24 mouse cellular contexts compared by ENCODE assay signal in genomic region chr16:10319914-10320569, GRCm38 (mm10). TPM values are rescaled to one million over a fixed set of nuclear protein-coding genes. Genes with fewer than 3 reads are reported as not detected.
DNase-seq lines count a peak whose midpoint lies in the region; ATAC-seq and TF ChIP-seq lines count a peak whose summit lies in the region.
"Had no signal": no experiment of that assay in that cellular context is flagged by ENCODE, and none has a peak within 500 bp of the region (broad histone marks: within the 10 kb centered on the region; RNA-seq: fewer than 3 reads in every experiment).

No protein-coding gene starts in this region.

- no peaks in the 10 kb centered on the region for H3K36me3 ChIP-seq in intestine, embryonic 14.5 days (ENCODE audit: control insufficient read depth, insufficient read depth, low read length)
- no peaks in the 10 kb centered on the region for H3K36me3 ChIP-seq in kidney, embryonic 15.5 days
- no peaks in the 10 kb centered on the region for H3K36me3 ChIP-seq in myocyte (ENCODE audit: control insufficient read depth, insufficient read depth)
- H3K36me3 ChIP-seq in midbrain, postnatal 0 days (ENCODE audit: insufficient read depth, low read length): no peaks in the 10 kb centered on the region
- H3K36me3 ChIP-seq: embryonic facial prominence, embryonic 10.5 days; forebrain, embryonic 12.5 days; heart, embryonic 15.5 days; hindbrain, embryonic 10.5 days; midbrain, embryonic 13.5 days had no signal

- H3K4me2 ChIP-seq in intestine, embryonic 14.5 days (ENCODE audit: low read length): no peak overlapping the region
- no peak overlapping the region for H3K4me2 ChIP-seq in kidney, embryonic 15.5 days
- H3K4me2 ChIP-seq in myocyte (ENCODE audit: low read depth): peak overlapping the region; percentile 4
- H3K4me2 ChIP-seq in midbrain, postnatal 0 days (ENCODE audit: low read depth, low read length, poor library complexity, severe bottlenecking): no peak overlapping the region
- H3K4me2 ChIP-seq: forebrain, embryonic 12.5 days; heart, embryonic 15.5 days; liver, embryonic 11.5 days; midbrain, embryonic 13.5 days had no signal

- H3K79me2 ChIP-seq in myocyte (ENCODE audit: control insufficient read depth, insufficient read depth): no peaks in the 10 kb centered on the region

- ATAC-seq in intestine, embryonic 14.5 days (replicated peaks; ENCODE audit: low FRiP score, low TSS enrichment, low read depth): peak; percentile 47; the same call in 1 of the 2 replicates
- ATAC-seq in kidney, embryonic 15.5 days (replicated peaks; ENCODE audit: low FRiP score): peak; percentile 59
- no peak for ATAC-seq in midbrain, postnatal 0 days (ENCODE audit: low FRiP score)
- ATAC-seq: activated CD4-positive, CD25-positive, alpha-beta regulatory T cell, adult 4 months; hindbrain, postnatal 0 days; midbrain, embryonic 13.5 days; Patski had no signal

- intact Hi-C loops in left cerebral cortex, postnatal 10 days (cut with DNase I): no loop called here

- TF ChIP-seq POLR2A in myocyte (IDR thresholded peaks at IDR 0.05; ENCODE audit: insufficient read length, low read depth): no peak

- H3K27me3 ChIP-seq in intestine, embryonic 14.5 days (replicated peaks; ENCODE audit: control insufficient read depth, insufficient read depth, low read length): peaks cover 3% of the 10 kb centered on the region; the same call in 1 of the 2 replicates
- H3K27me3 ChIP-seq in kidney, embryonic 15.5 days: no peaks in the 10 kb centered on the region; the same call in 1 of the 2 replicates
- no peaks in the 10 kb centered on the region for H3K27me3 ChIP-seq in myocyte (ENCODE audit: control insufficient read depth, insufficient read depth, insufficient read length)
- no peaks in the 10 kb centered on the region for H3K27me3 ChIP-seq in midbrain, postnatal 0 days (ENCODE audit: insufficient read depth, low read length)
- H3K27me3 ChIP-seq: forebrain, embryonic 12.5 days; midbrain, embryonic 13.5 days; Patski had no signal

- no peak overlapping the region for H3K9ac ChIP-seq in intestine, embryonic 14.5 days (ENCODE audit: low read length)
- no peak overlapping the region for H3K9ac ChIP-seq in kidney, embryonic 15.5 days
- H3K9ac ChIP-seq in midbrain, postnatal 0 days (replicated peaks; ENCODE audit: low read length, poor library complexity, severe bottlenecking): no peak overlapping the region
- H3K9ac ChIP-seq: forebrain, embryonic 12.5 days; heart, embryonic 15.5 days; midbrain, embryonic 13.5 days had no signal

- no peak overlapping the region for H3ac ChIP-seq in myocyte (ENCODE audit: control insufficient read depth, insufficient read length)

- 43% methylated on average over 17 of the region's 17 CpGs for WGBS in intestine, embryonic 14.5 days
- 56% methylated on average over 17 of the region's 17 CpGs for WGBS in kidney, embryonic 15.5 days
- 63% methylated on average over 17 of the region's 17 CpGs for WGBS in midbrain, postnatal 0 days

- TF ChIP-seq CTCF in midbrain, postnatal 0 days (IDR thresholded peaks at IDR 0.05): no peak

- H3K27ac ChIP-seq in intestine, embryonic 14.5 days (ENCODE audit: low read depth): no peak overlapping the region
- no peak overlapping the region for H3K27ac ChIP-seq in kidney, embryonic 15.5 days
- H3K27ac ChIP-seq in midbrain, postnatal 0 days (ENCODE audit: low read depth, low read length): no peak overlapping the region
- H3K27ac ChIP-seq: embryonic facial prominence, embryonic 10.5 days; forebrain, embryonic 12.5 days; heart, adult 2 months; heart, embryonic 15.5 days; hindbrain, embryonic 10.5 days; hindbrain, postnatal 0 days; left cerebral cortex, adult 2 months; midbrain, embryonic 13.5 days had no signal

- H3K4me1 ChIP-seq in intestine, embryonic 14.5 days (replicated peaks; ENCODE audit: control insufficient read depth, insufficient read depth, low read length): no peaks in the 10 kb centered on the region
- H3K4me1 ChIP-seq in kidney, embryonic 15.5 days: no peaks in the 10 kb centered on the region
- H3K4me1 ChIP-seq in midbrain, postnatal 0 days (ENCODE audit: insufficient read depth, low read length): no peaks in the 10 kb centered on the region
- H3K4me1 ChIP-seq: embryonic facial prominence, embryonic 10.5 days; forebrain, embryonic 12.5 days; hindbrain, embryonic 10.5 days; midbrain, embryonic 13.5 days had no signal

- no peak overlapping the region for H3K4me3 ChIP-seq in intestine, embryonic 14.5 days (ENCODE audit: low read depth, low read length)
- no peak overlapping the region for H3K4me3 ChIP-seq in kidney, embryonic 15.5 days (replicated peaks)
- no peak overlapping the region for H3K4me3 ChIP-seq in myocyte
- no peak overlapping the region for H3K4me3 ChIP-seq in midbrain, postnatal 0 days (ENCODE audit: low read depth, low read length)
- H3K4me3 ChIP-seq: embryonic facial prominence, embryonic 10.5 days; forebrain, embryonic 12.5 days; heart, adult 2 months; heart, embryonic 15.5 days; hindbrain, embryonic 10.5 days; left cerebral cortex, adult 2 months; midbrain, embryonic 13.5 days had no signal

- DNase-seq in NIH3T3 (ENCODE audit: low read depth): peak; percentile 34
- DNase-seq in intestine, embryonic 14.5 days (ENCODE audit: low spot score): no peak
- no peak for DNase-seq in cerebellum, postnatal 4 days (ENCODE audit: low spot score in 2 of 2)
- DNase-seq in left cerebral cortex, postnatal 10 days (ENCODE audit: extremely low spot score in 1 of 2, low spot score in 2 of 2): no peak
- no peak for DNase-seq in midbrain, postnatal 0 days (ENCODE audit: low spot score)
- DNase-seq: adrenal gland, postnatal 25 days; cerebellum, adult 11 months; cerebellum, postnatal 25 days; heart, adult 2 months; lung, adult 18-20 months; lung, postnatal 14 days; right cerebral cortex, postnatal 25 days had no signal

- no peaks in the 10 kb centered on the region for H3K9me3 ChIP-seq in intestine, embryonic 14.5 days (ENCODE audit: control insufficient read depth, low read length)
- H3K9me3 ChIP-seq in kidney, embryonic 15.5 days (replicated peaks): no peaks in the 10 kb centered on the region
- no peaks in the 10 kb centered on the region for H3K9me3 ChIP-seq in midbrain, postnatal 0 days (ENCODE audit: low read length)
- H3K9me3 ChIP-seq: embryonic facial prominence, embryonic 10.5 days; heart, embryonic 15.5 days; hindbrain, embryonic 10.5 days; midbrain, embryonic 13.5 days had no signal

TF ChIP-seq in myocyte, 11 proteins besides CTCF, POLR2A, EP300 and RAD21:
- TF ChIP-seq CEBPB (IDR thresholded peaks at IDR 0.05; ENCODE audit: insufficient read depth, poor library complexity, severe bottlenecking): no peak
- TF ChIP-seq TCF3 (IDR thresholded peaks at IDR 0.05; ENCODE audit: insufficient read length, low read depth): no peak
- no peak for TF ChIP-seq MYOG (IDR thresholded peaks at IDR 0.05; ENCODE audit: control insufficient read depth in 1 of 3, insufficient read depth in 1 of 3, insufficient read length in 2 of 3, low read depth in 2 of 3)
- no peak for TF ChIP-seq SRF (IDR thresholded peaks at IDR 0.05; ENCODE audit: control insufficient read depth, insufficient read length, low read depth)
- TF ChIP-seq POLR2AphosphoS2 (IDR thresholded peaks at IDR 0.05; ENCODE audit: insufficient read length, low read depth): no peak
- TF ChIP-seq REST (IDR thresholded peaks at IDR 0.05; ENCODE audit: insufficient read depth, insufficient read length): no peak
- TF ChIP-seq MAX (IDR thresholded peaks at IDR 0.05; ENCODE audit: low read depth): no peak
- TF ChIP-seq MYOD1 (IDR thresholded peaks at IDR 0.05; ENCODE audit: control insufficient read depth in 1 of 3, insufficient read length in 2 of 3, low read depth in 2 of 3): no peak
- no peak for TF ChIP-seq USF1 (IDR thresholded peaks at IDR 0.05; ENCODE audit: low read depth)
- no peak for TF ChIP-seq TCF12 (IDR thresholded peaks at IDR 0.05; ENCODE audit: insufficient read depth, poor library complexity, severe bottlenecking)
- TF ChIP-seq E2F4 (IDR thresholded peaks at IDR 0.05; ENCODE audit: insufficient read depth): no peak
TF ChIP-seq in myocyte: peak in this region for 0.

RNA-seq across cellular contexts. Expression of gene Emp2, which starts 6.3 kb away (rescaled TPM):
- polyA plus RNA-seq in intestine, embryonic 14.5 days (2014; fragmentation: Nextera tagmentation; extraction: Ambion mirVana): 21.4 and 24.0 TPM in 2 replicates
- polyA plus RNA-seq in kidney, embryonic 15.5 days (2015; fragmentation: Nextera tagmentation; extraction: Ambion mirVana): 18.5 and 19.6 TPM in 2 replicates
- polyA plus RNA-seq in myocyte (2012; fragmentation: generic; extraction: Trizol): 212 TPM
- 10 to 100 TPM; 28.9 to 30.2 TPM for total RNA-seq in left cerebral cortex, postnatal 10 days (2021)
- total RNA-seq in midbrain, postnatal 0 days (2014; rRNA removed): 18.0 and 18.9 TPM in 2 replicates
- polyA plus RNA-seq in midbrain, postnatal 0 days (2015; fragmentation: Nextera tagmentation; extraction: Ambion mirVana): 21.3 and 21.9 TPM in 2 replicates
